8 mouse cellular contexts compared by ENCODE assay signal in genomic region chr10:70287825-70288235, GRCm38 (mm10). TPM values are rescaled to one million over a fixed set of nuclear protein-coding genes. Genes with fewer than 3 reads are reported as not detected.
DNase-seq lines count a peak whose midpoint lies in the region; ATAC-seq and TF ChIP-seq lines count a peak whose summit lies in the region.

No protein-coding gene starts in this region.

- H3K9me3 ChIP-seq in intestine, embryonic 15.5 days, result peaks cover 3% of the 10 kb centered on the region; the same call in 1 of the 2 replicates
- 0 out of 2 replicates have a peak, but pooled peaks cover 4% of the 10 kb centered on the region for H3K9me3 ChIP-seq in lung, embryonic 14.5 days (ENCODE audit: low read depth, low read length)
- H3K9me3 ChIP-seq in forebrain, embryonic 15.5 days, result no peaks in the 10 kb centered on the region

- H3K4me3 ChIP-seq in intestine, embryonic 15.5 days (replicated peaks), result 0 out of 2 replicates have a peak overlapping the region, but pooled peaks have one; percentile 1
- no peak overlapping the region for H3K4me3 ChIP-seq in lung, embryonic 14.5 days (ENCODE audit: low read depth, low read length)
- no peak overlapping the region for H3K4me3 ChIP-seq in layer of hippocampus, adult 2 months
- H3K4me3 ChIP-seq in forebrain, embryonic 15.5 days, result no peak overlapping the region

- no peak overlapping the region for H3K27ac ChIP-seq in intestine, embryonic 15.5 days
- no peak overlapping the region for H3K27ac ChIP-seq in lung, embryonic 14.5 days (ENCODE audit: low read depth)
- no peak overlapping the region for H3K27ac ChIP-seq in layer of hippocampus, adult 2 months
- H3K27ac ChIP-seq in forebrain, embryonic 15.5 days (replicated peaks), result no peak overlapping the region

- ATAC-seq in intestine, embryonic 15.5 days, result peak; percentile 77
- ATAC-seq in lung, embryonic 14.5 days (ENCODE audit: insufficient read depth), result peak; percentile 62
- no peak for ATAC-seq in forebrain, embryonic 15.5 days (replicated peaks)

- WGBS in intestine, embryonic 15.5 days, result 17% methylated on average over 9 of the region's 9 CpGs
- WGBS in lung, embryonic 14.5 days, result 13% methylated on average over 9 of the region's 9 CpGs
- WGBS in forebrain, embryonic 15.5 days, result 34% methylated on average over 9 of the region's 9 CpGs

- no peak overlapping the region for H3K9ac ChIP-seq in intestine, embryonic 15.5 days
- H3K9ac ChIP-seq in lung, embryonic 14.5 days, result no peak overlapping the region
- H3K9ac ChIP-seq in forebrain, embryonic 15.5 days (replicated peaks), result no peak overlapping the region

- no peaks in the 10 kb centered on the region for H3K27me3 ChIP-seq in intestine, embryonic 15.5 days (replicated peaks)
- H3K27me3 ChIP-seq in lung, embryonic 14.5 days (ENCODE audit: insufficient read depth, low read length), result no peaks in the 10 kb centered on the region
- H3K27me3 ChIP-seq in forebrain, embryonic 15.5 days, result no peaks in the 10 kb centered on the region

- no peak for TF ChIP-seq CTCF in lung, embryonic 14.5 days (IDR thresholded peaks at IDR 0.05; ENCODE audit: low read depth)
- no peak for TF ChIP-seq CTCF in layer of hippocampus, adult 2 months (conservative IDR thresholded peaks at IDR 0.05)

- H3K4me1 ChIP-seq in intestine, embryonic 15.5 days (replicated peaks), result 0 out of 2 replicates have a peak, but pooled peaks cover 5% of the 10 kb centered on the region
- peaks cover 9% of the 10 kb centered on the region; the same call in 1 of the 2 replicates for H3K4me1 ChIP-seq in lung, embryonic 14.5 days (ENCODE audit: insufficient read depth)
- no peaks in the 10 kb centered on the region for H3K4me1 ChIP-seq in forebrain, embryonic 15.5 days

- peak overlapping the region; percentile 41 for H3K4me2 ChIP-seq in intestine, embryonic 15.5 days (replicated peaks)
- peak overlapping the region; percentile 13; the same call in 1 of the 2 replicates for H3K4me2 ChIP-seq in lung, embryonic 14.5 days
- no peak overlapping the region for H3K4me2 ChIP-seq in forebrain, embryonic 15.5 days (replicated peaks)

- H3K36me3 ChIP-seq in intestine, embryonic 15.5 days, result no peaks in the 10 kb centered on the region
- 0 out of 2 replicates have a peak, but pooled peaks cover under 1% of the 10 kb centered on the region for H3K36me3 ChIP-seq in lung, embryonic 14.5 days (ENCODE audit: insufficient read depth)
- no peaks in the 10 kb centered on the region for H3K36me3 ChIP-seq in forebrain, embryonic 15.5 days

- DNase-seq in retina, postnatal 1 day, result peak; percentile 36
- no peak for DNase-seq in retina, embryonic 14.5 days (ENCODE audit: low spot score)
- DNase-seq in embryo, embryonic 10.5 days (ENCODE audit: low spot score), result peak; percentile 65
- DNase-seq in lung, embryonic 14.5 days, result peak; percentile 73
- DNase-seq in layer of hippocampus, adult 2 months (ENCODE audit: low spot score in 2 of 2), result no peak
- no peak for DNase-seq in left cerebral cortex, adult 11 months (ENCODE audit: low spot score)

RNA-seq across cellular contexts. Expression of gene Slc16a9, which starts 42.9 kb away (rescaled TPM):
- 1.3 and 1.5 TPM in 2 replicates for polyA plus RNA-seq in intestine, embryonic 15.5 days (2015; fragmentation: Nextera tagmentation; extraction: Ambion mirVana)
- 6.3 and 6.9 TPM in 2 replicates for polyA plus RNA-seq in lung, embryonic 14.5 days (2014; fragmentation: Nextera tagmentation; extraction: Ambion mirVana)
- 1 to 10 TPM; 1.8 to 3.1 TPM for total RNA-seq in layer of hippocampus, adult 2 months (2021)
- polyA plus RNA-seq in forebrain, embryonic 15.5 days (2015; fragmentation: Nextera tagmentation; extraction: Ambion mirVana), result 1.5 and 1.6 TPM in 2 replicates

Comparison
In these comparisons a context has a peak if more than half of its experiments do, and no peak if none do; other contexts are left out.
1. DNase-seq: peak in retina, postnatal 1 day (single experiment), embryo, embryonic 10.5 days (single experiment) and lung, embryonic 14.5 days (single experiment); none in retina, embryonic 14.5 days (single experiment), layer of hippocampus, adult 2 months (0 of 2) and left cerebral cortex, adult 11 months (single experiment).